In genomic region chr3:102152471-102152870, GRCm38 (mm10) we compare ENCODE assay signal across 13 mouse cellular contexts. TPM values are rescaled to one million over a fixed set of nuclear protein-coding genes. Genes with fewer than 3 reads are reported as not detected.
A peak's percentile ranks its signal among the peaks of the same experiment; 100 is the strongest.
DNase-seq lines count a peak whose midpoint lies in the region; ATAC-seq and TF ChIP-seq lines count a peak whose summit lies in the region.
"Had no signal": no experiment of that assay in that cellular context is flagged by ENCODE, and none has a peak within 500 bp of the region (broad histone marks: within the 10 kb centered on the region; RNA-seq: fewer than 3 reads in every experiment).

No protein-coding gene starts in this region.

- no peak for DNase-seq in heart, embryonic 10.5 days (ENCODE audit: low spot score)
- DNase-seq in lung, adult 2 months = no peak
- DNase-seq in layer of hippocampus, adult 9-10 months (ENCODE audit: low spot score) = no peak
- no peak for DNase-seq in hindbrain, embryonic 14.5 days (ENCODE audit: low spot score)
- DNase-seq: adrenal gland, adult 2 months; heart, adult 18-20 months; right cerebral cortex, postnatal 4 days had no signal

- 42% methylated on average over 4 of the region's 4 CpGs for WGBS in heart, embryonic 10.5 days
- WGBS in heart, embryonic 12.5 days = 45% methylated on average over 4 of the region's 4 CpGs
- 43% methylated on average over 4 of the region's 4 CpGs for WGBS in lung, embryonic 16.5 days
- 63% methylated on average over 4 of the region's 4 CpGs for WGBS in lung, adult 2 months
- 43% methylated on average over 4 of the region's 4 CpGs for WGBS in intestine, embryonic 16.5 days
- WGBS in stomach, embryonic 15.5 days = 45% methylated on average over 4 of the region's 4 CpGs
- WGBS in hindbrain, embryonic 14.5 days = 29% methylated on average over 4 of the region's 4 CpGs

- no peak for ATAC-seq in heart, embryonic 12.5 days (ENCODE audit: insufficient number of reproducible peaks, low FRiP score)
- ATAC-seq in lung, embryonic 16.5 days (ENCODE audit: low read depth) = peak; percentile 20
- ATAC-seq in intestine, embryonic 16.5 days = peak; percentile 77
- peak; percentile 47 for ATAC-seq in stomach, embryonic 15.5 days (ENCODE audit: insufficient read depth, low FRiP score, low read depth)
- ATAC-seq in hindbrain, embryonic 14.5 days (ENCODE audit: low FRiP score) = no peak

- no peak overlapping the region for H3K9ac ChIP-seq in heart, embryonic 12.5 days
- H3K9ac ChIP-seq in lung, embryonic 16.5 days (ENCODE audit: low read length) = peak overlapping the region; percentile 56
- H3K9ac ChIP-seq in intestine, embryonic 16.5 days (ENCODE audit: low read depth, low read length) = peak overlapping the region; percentile 27; the same call in 1 of the 2 replicates
- no peak overlapping the region for H3K9ac ChIP-seq in stomach, embryonic 15.5 days
- H3K9ac ChIP-seq in hindbrain, embryonic 14.5 days = no peak overlapping the region
- H3K9ac ChIP-seq: hindbrain, embryonic 15.5 days; liver, embryonic 14.5 days had no signal

- no peak for TF ChIP-seq CTCF in lung, adult 2 months (IDR thresholded peaks at IDR 0.05; ENCODE audit: insufficient read depth, low read length)

- H3K4me2 ChIP-seq in heart, embryonic 12.5 days = no peak overlapping the region
- H3K4me2 ChIP-seq in lung, embryonic 16.5 days (ENCODE audit: low read depth, low read length) = peak overlapping the region; percentile 33
- 0 out of 2 replicates have a peak overlapping the region, but pooled peaks have one; percentile 11 for H3K4me2 ChIP-seq in intestine, embryonic 16.5 days (ENCODE audit: low read depth, low read length)
- H3K4me2 ChIP-seq in stomach, embryonic 15.5 days = peak overlapping the region; percentile 29; the same call in 1 of the 2 replicates
- H3K4me2 ChIP-seq in hindbrain, embryonic 14.5 days (replicated peaks) = no peak overlapping the region
- H3K4me2 ChIP-seq: hindbrain, embryonic 15.5 days had no signal

- peak overlapping the region; percentile 72 for H3K27ac ChIP-seq in heart, embryonic 10.5 days
- H3K27ac ChIP-seq in heart, embryonic 12.5 days (ENCODE audit: poor library complexity, severe bottlenecking) = no peak overlapping the region
- peak overlapping the region; percentile 91 for H3K27ac ChIP-seq in lung, embryonic 16.5 days (ENCODE audit: low read length)
- peak overlapping the region; percentile 70 for H3K27ac ChIP-seq in intestine, embryonic 16.5 days (ENCODE audit: low read length)
- H3K27ac ChIP-seq in stomach, embryonic 15.5 days = peak overlapping the region; percentile 84
- H3K27ac ChIP-seq in hindbrain, embryonic 14.5 days = no peak overlapping the region
- H3K27ac ChIP-seq: hindbrain, embryonic 15.5 days; liver, embryonic 14.5 days had no signal

- H3K4me3 ChIP-seq in heart, embryonic 10.5 days = no peak overlapping the region
- no peak overlapping the region for H3K4me3 ChIP-seq in heart, embryonic 12.5 days
- H3K4me3 ChIP-seq in lung, embryonic 16.5 days (ENCODE audit: low read length) = peak overlapping the region; percentile 8; the same call in 1 of the 2 replicates
- H3K4me3 ChIP-seq in lung, adult 2 months (replicated peaks; ENCODE audit: extremely low read depth, low read depth, low read length) = no peak overlapping the region
- peak overlapping the region; percentile 6 for H3K4me3 ChIP-seq in intestine, embryonic 16.5 days (ENCODE audit: low read length)
- H3K4me3 ChIP-seq in stomach, embryonic 15.5 days (replicated peaks) = 0 out of 2 replicates have a peak overlapping the region, but pooled peaks have one; percentile 1
- no peak overlapping the region for H3K4me3 ChIP-seq in hindbrain, embryonic 14.5 days (replicated peaks; ENCODE audit: low read length)
- H3K4me3 ChIP-seq: hindbrain, embryonic 15.5 days had no signal

- no peak for TF ChIP-seq POLR2A in lung, adult 2 months (IDR thresholded peaks at IDR 0.05; ENCODE audit: borderline replicate concordance, extremely low read depth, low read depth, low read length)

- H3K4me1 ChIP-seq in heart, embryonic 10.5 days = peaks cover 35% of the 10 kb centered on the region
- peaks cover 21% of the 10 kb centered on the region for H3K4me1 ChIP-seq in heart, embryonic 12.5 days (replicated peaks)
- peaks cover 15% of the 10 kb centered on the region for H3K4me1 ChIP-seq in lung, embryonic 16.5 days (replicated peaks; ENCODE audit: control insufficient read depth, insufficient read depth, low read length)
- H3K4me1 ChIP-seq in lung, adult 2 months (ENCODE audit: control insufficient read depth, insufficient read depth, low read length) = peaks cover 2% of the 10 kb centered on the region; the same call in 1 of the 2 replicates
- H3K4me1 ChIP-seq in intestine, embryonic 16.5 days (ENCODE audit: control insufficient read depth, insufficient read depth, low read length) = peaks cover 17% of the 10 kb centered on the region
- H3K4me1 ChIP-seq in stomach, embryonic 15.5 days = 0 out of 2 replicates have a peak, but pooled peaks cover 5% of the 10 kb centered on the region
- 0 out of 2 replicates have a peak, but pooled peaks cover 3% of the 10 kb centered on the region for H3K4me1 ChIP-seq in hindbrain, embryonic 14.5 days (replicated peaks; ENCODE audit: control insufficient read depth, insufficient read depth, low read length)
- H3K4me1 ChIP-seq: hindbrain, embryonic 15.5 days had no signal

- peaks cover 22% of the 10 kb centered on the region for H3K36me3 ChIP-seq in heart, embryonic 10.5 days
- H3K36me3 ChIP-seq in heart, embryonic 12.5 days = peaks cover 25% of the 10 kb centered on the region
- H3K36me3 ChIP-seq in lung, embryonic 16.5 days (ENCODE audit: control insufficient read depth, insufficient read depth, low read length) = peaks cover 4% of the 10 kb centered on the region; the same call in 1 of the 2 replicates
- H3K36me3 ChIP-seq in intestine, embryonic 16.5 days (ENCODE audit: control insufficient read depth, insufficient read depth, low read length) = peaks cover 6% of the 10 kb centered on the region
- 0 out of 2 replicates have a peak, but pooled peaks cover 3% of the 10 kb centered on the region for H3K36me3 ChIP-seq in stomach, embryonic 15.5 days
- H3K36me3 ChIP-seq in hindbrain, embryonic 14.5 days (replicated peaks; ENCODE audit: control insufficient read depth, insufficient read depth) = no peaks in the 10 kb centered on the region
- H3K36me3 ChIP-seq: hindbrain, embryonic 15.5 days had no signal

- H3K27me3 ChIP-seq in heart, embryonic 10.5 days (ENCODE audit: insufficient read depth, poor library complexity, severe bottlenecking) = no peaks in the 10 kb centered on the region
- no peaks in the 10 kb centered on the region for H3K27me3 ChIP-seq in heart, embryonic 12.5 days (replicated peaks)
- H3K27me3 ChIP-seq in lung, embryonic 16.5 days (ENCODE audit: control insufficient read depth, insufficient read depth, low read depth, low read length) = no peaks in the 10 kb centered on the region
- no peaks in the 10 kb centered on the region for H3K27me3 ChIP-seq in intestine, embryonic 16.5 days (replicated peaks; ENCODE audit: control insufficient read depth, insufficient read depth, low read length)
- no peaks in the 10 kb centered on the region for H3K27me3 ChIP-seq in stomach, embryonic 15.5 days (replicated peaks)
- H3K27me3 ChIP-seq in hindbrain, embryonic 14.5 days (ENCODE audit: control insufficient read depth, insufficient read depth, low read length) = no peaks in the 10 kb centered on the region
- H3K27me3 ChIP-seq: hindbrain, embryonic 15.5 days had no signal

- no peaks in the 10 kb centered on the region for H3K9me3 ChIP-seq in heart, embryonic 10.5 days
- H3K9me3 ChIP-seq in heart, embryonic 12.5 days (replicated peaks) = no peaks in the 10 kb centered on the region
- H3K9me3 ChIP-seq in lung, embryonic 16.5 days (ENCODE audit: control insufficient read depth, low read length) = no peaks in the 10 kb centered on the region
- H3K9me3 ChIP-seq in intestine, embryonic 16.5 days (ENCODE audit: control insufficient read depth, low read length) = no peaks in the 10 kb centered on the region
- no peaks in the 10 kb centered on the region for H3K9me3 ChIP-seq in stomach, embryonic 15.5 days
- no peaks in the 10 kb centered on the region for H3K9me3 ChIP-seq in hindbrain, embryonic 14.5 days (ENCODE audit: control insufficient read depth, low read length)
- H3K9me3 ChIP-seq: hindbrain, embryonic 15.5 days had no signal

RNA-seq across cellular contexts. Expression of gene Vangl1, which starts 52.0 kb away (rescaled TPM):
- 26.5 and 32.8 TPM in 2 replicates for polyA plus RNA-seq in heart, embryonic 10.5 days (2016; fragmentation: Nextera tagmentation; extraction: Ambion mirVana)
- polyA plus RNA-seq in heart, embryonic 12.5 days (2016; fragmentation: Nextera tagmentation; extraction: Ambion mirVana) = 31.0 and 31.8 TPM in 2 replicates
- 27.3 and 28.4 TPM in 2 replicates for polyA plus RNA-seq in lung, embryonic 16.5 days (2015; fragmentation: Nextera tagmentation; extraction: Ambion mirVana)
- 26.9 and 31.5 TPM in 2 replicates for polyA plus RNA-seq in lung, adult 2 months (2012; rRNA removed)
- 18.7 and 20.6 TPM in 2 replicates for polyA plus RNA-seq in intestine, embryonic 16.5 days (2015; fragmentation: Nextera tagmentation; extraction: Ambion mirVana)
- 22.7 and 27.0 TPM in 2 replicates for polyA plus RNA-seq in stomach, embryonic 15.5 days (2015; fragmentation: Nextera tagmentation; extraction: Ambion mirVana)
- polyA plus RNA-seq in hindbrain, embryonic 14.5 days (2014; fragmentation: Nextera tagmentation; extraction: Ambion mirVana) = 9.0 and 11.6 TPM in 2 replicates

Comparison
In these comparisons a context has a peak if more than half of its experiments do, and no peak if none do; other contexts are left out.
1. H3K27ac ChIP-seq: peak in heart, embryonic 10.5 days (single experiment), lung, embryonic 16.5 days (single experiment), intestine, embryonic 16.5 days (single experiment) and stomach, embryonic 15.5 days (single experiment); none in heart, embryonic 12.5 days (single experiment) and hindbrain, embryonic 14.5 days (single experiment).
2. H3K4me3 ChIP-seq: peak in lung, embryonic 16.5 days (single experiment), intestine, embryonic 16.5 days (single experiment) and stomach, embryonic 15.5 days (single experiment); none in heart, embryonic 10.5 days (single experiment), heart, embryonic 12.5 days (single experiment), lung, adult 2 months (single experiment) and hindbrain, embryonic 14.5 days (single experiment).
3. ATAC-seq: peak in lung, embryonic 16.5 days (single experiment), intestine, embryonic 16.5 days (single experiment) and stomach, embryonic 15.5 days (single experiment); none in heart, embryonic 12.5 days (single experiment) and hindbrain, embryonic 14.5 days (single experiment).
4. H3K4me2 ChIP-seq: peak in lung, embryonic 16.5 days (single experiment), intestine, embryonic 16.5 days (single experiment) and stomach, embryonic 15.5 days (single experiment); none in heart, embryonic 12.5 days (single experiment) and hindbrain, embryonic 14.5 days (single experiment).
5. H3K9ac ChIP-seq: peak in lung, embryonic 16.5 days (single experiment) and intestine, embryonic 16.5 days (single experiment); none in heart, embryonic 12.5 days (single experiment), stomach, embryonic 15.5 days (single experiment) and hindbrain, embryonic 14.5 days (single experiment).